Mouse (Mus musculus) left cerebral cortex, adult 8-10 months (tissue): ENCODE results near the gene Rpl19. TPM values are rescaled to one million over a fixed set of nuclear protein-coding genes. Genes with fewer than 3 reads are reported as not detected.

Experiments used
- DNase-seq, 2 experiments: peaks; one replicate each; pipeline ENCODE4 v3.0.0; 2022; ENCODE audit warnings: low spot score in 2 of 2
- total RNA-seq, 4 experiments: library from RNA; stranded (reverse); gene quantifications; 2 replicates each; pipeline ENCODE4 v1.2.4; 2022

The Rpl19 gene
- total RNA-seq = 100 to 1,000 TPM; 564 to 674 (median 627) TPM

GRCm38 (mm10) chr11:98026570-98027296 lies at the start of gene Rpl19:
Rpl19 (plus strand) TSS chr11:98026710.
- DNase-seq = peak; percentile 86 to 94

GRCm38 (mm10) chr11:97977797-97978196 lies 48.7 kb upstream of the Rpl19 start:
- DNase-seq = no peak

GRCm38 (mm10) chr11:97978392-97978791 lies 48.1 kb upstream of the Rpl19 start:
- no peak for DNase-seq

GRCm38 (mm10) chr11:97979824-97980495 lies 46.5 kb upstream of the Rpl19 start:
- no peak for DNase-seq

GRCm38 (mm10) chr11:97980531-97980966 lies 46.0 kb upstream of the Rpl19 start:
- no peak for DNase-seq

GRCm38 (mm10) chr11:97982721-97983120 lies 43.8 kb upstream of the Rpl19 start:
- DNase-seq = no peak

GRCm38 (mm10) chr11:97983506-97983905 lies 43.0 kb upstream of the Rpl19 start:
- DNase-seq = no peak

- no peak for DNase-seq
Measured at GRCm38 (mm10) chr11:97983983-97984382, 42.5 kb upstream of the Rpl19 start.

- DNase-seq = peak in 1 of 2 experiments; percentile 35
Measured at GRCm38 (mm10) chr11:97985727-97986677, 40.5 kb upstream of the Rpl19 start, which contains the start of gene Plxdc1. Plxdc1 (minus strand) TSS chr11:97986444.

- no peak for DNase-seq
Measured at GRCm38 (mm10) chr11:97986738-97987465, 39.6 kb upstream of the Rpl19 start.

- DNase-seq = peak; percentile 88 to 100
Measured at GRCm38 (mm10) chr11:97987551-97988526, 38.7 kb upstream of the Rpl19 start.

GRCm38 (mm10) chr11:97988530-97989096 lies 37.9 kb upstream of the Rpl19 start:
- peak; percentile 82 to 90 for DNase-seq

- no peak for DNase-seq
Measured at GRCm38 (mm10) chr11:97994539-97995100, 31.9 kb upstream of the Rpl19 start.

GRCm38 (mm10) chr11:97995564-97996288 lies 30.8 kb upstream of the Rpl19 start, which contains the start of gene Arl5c:
Arl5c (minus strand) TSS chr11:97996181.
- no peak for DNase-seq

GRCm38 (mm10) chr11:97996691-97997090 lies 29.8 kb upstream of the Rpl19 start:
- no peak for DNase-seq

- DNase-seq = no peak
Measured at GRCm38 (mm10) chr11:97997387-97997960, 29.0 kb upstream of the Rpl19 start.

GRCm38 (mm10) chr11:97998074-97998793 lies 28.3 kb upstream of the Rpl19 start:
- DNase-seq = no peak
